Mouse (Mus musculus) forebrain, embryonic 11.5 days (tissue): ENCODE results near the gene Synpo2l. TPM values are rescaled to one million over a fixed set of nuclear protein-coding genes. Genes with fewer than 3 reads are reported as not detected.

Source experiments
- ATAC-seq: fragments of 200-750 bp; cut with Nextera tagmentation; replicated peaks from 2 replicates; pipeline ENCODE4 v1.8.0; 2017; ENCODE audit warnings: moderate TSS enrichment; ENCODE audit not compliant: low FRiP score
- DNase-seq: peaks from one replicate; pipeline ENCODE4 v3.0.0-alpha.2; 2017; ENCODE audit warnings: low spot score
- H3K27ac ChIP-seq: fragments of 300-500 bp; sonication (generic); 2 replicates; pipeline ENCODE4 v1.5.1; 2014; ENCODE audit warnings: low read depth, low read length
- H3K27me3 ChIP-seq: fragments of 300-500 bp; sonication (generic); 2 replicates; pipeline ENCODE4 v1.6.1; 2014; ENCODE audit warnings: mild to moderate bottlenecking, low read length, mixed read lengths; ENCODE audit not compliant: control insufficient read depth, insufficient read depth
- H3K36me3 ChIP-seq: fragments of 300-500 bp; sonication (generic); 2 replicates; pipeline ENCODE4 v1.6.1; 2014; ENCODE audit warnings: mild to moderate bottlenecking, low read length, moderate library complexity, mixed read lengths; ENCODE audit not compliant: control insufficient read depth, insufficient read depth
- H3K4me1 ChIP-seq: fragments of 300-500 bp; sonication (generic); replicated peaks from 2 replicates; pipeline ENCODE4 v1.6.1; 2014; ENCODE audit warnings: low read length, mixed read lengths; ENCODE audit not compliant: control insufficient read depth, insufficient read depth
- H3K4me2 ChIP-seq: fragments of 300-500 bp; sonication (generic); 2 replicates; pipeline ENCODE4 v1.6.1; 2014; ENCODE audit warnings: low read depth, mild to moderate bottlenecking, low read length, moderate library complexity, mixed read lengths; ENCODE audit not compliant: severe bottlenecking
- H3K4me3 ChIP-seq: fragments of 300-500 bp; sonication (generic); 2 replicates; pipeline ENCODE4 v1.5.1; 2014; ENCODE audit warnings: low read depth, low read length
- H3K9ac ChIP-seq: fragments of 300-500 bp; sonication (generic); 2 replicates; pipeline ENCODE4 v1.6.1; 2014; ENCODE audit warnings: low read length
- H3K9me3 ChIP-seq: fragments of 300-500 bp; sonication (generic); 2 replicates; pipeline ENCODE4 v1.6.1; 2016; ENCODE audit warnings: low read length, mixed read lengths; ENCODE audit not compliant: control insufficient read depth
- WGBS: fragments of 180-500 bp; shearing (Covaris S2); extraction: QIAGEN DNeasy Blood & Tissue Kit; methylation state at CpG from one replicate; pipeline ENCODE4 v1.1.7; 2014; 5-methylcytosine and 5-hydroxymethylcytosine counted together
- polyA plus RNA-seq: library from polyadenylated mRNA; unstranded; fragments of >200 nt; fragmentation: Nextera tagmentation; extraction: Ambion mirVana; gene quantifications from 2 replicates; pipeline ENCODE4 v1.2.1, GENCODE M21; 2014

Synpo2l gene
- polyA plus RNA-seq, 1 experiment from 2014 or later, result 0.35 TPM

DNA sequence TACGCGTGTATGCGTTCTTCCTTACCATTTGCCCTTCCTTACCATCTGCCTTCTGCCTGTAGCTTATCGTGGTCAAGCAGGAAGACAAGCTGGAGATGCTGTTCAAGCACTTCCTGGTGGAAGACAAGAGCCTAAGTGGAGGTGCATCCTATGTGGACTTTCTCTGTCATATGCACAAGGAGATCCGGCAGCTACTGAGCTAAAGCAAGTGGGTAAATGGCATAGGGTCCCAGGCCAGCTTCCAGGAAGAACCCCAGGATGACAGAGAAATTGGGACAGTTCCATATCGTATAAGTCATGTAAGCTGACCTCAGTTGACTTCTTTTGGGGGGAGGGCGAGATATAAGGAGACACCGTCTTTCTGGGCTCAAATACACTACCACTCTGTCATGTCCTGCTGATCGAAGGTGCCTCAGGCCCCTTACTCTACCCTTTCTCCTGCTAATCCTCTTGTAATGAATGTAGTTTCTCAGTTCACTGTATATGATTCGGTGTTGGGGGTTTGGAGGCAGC lies 25.5 kb upstream of the Synpo2l start:
- 93% methylated on average over 10 of the region's 10 CpGs for WGBS
- ATAC-seq, result no peak

DNA sequence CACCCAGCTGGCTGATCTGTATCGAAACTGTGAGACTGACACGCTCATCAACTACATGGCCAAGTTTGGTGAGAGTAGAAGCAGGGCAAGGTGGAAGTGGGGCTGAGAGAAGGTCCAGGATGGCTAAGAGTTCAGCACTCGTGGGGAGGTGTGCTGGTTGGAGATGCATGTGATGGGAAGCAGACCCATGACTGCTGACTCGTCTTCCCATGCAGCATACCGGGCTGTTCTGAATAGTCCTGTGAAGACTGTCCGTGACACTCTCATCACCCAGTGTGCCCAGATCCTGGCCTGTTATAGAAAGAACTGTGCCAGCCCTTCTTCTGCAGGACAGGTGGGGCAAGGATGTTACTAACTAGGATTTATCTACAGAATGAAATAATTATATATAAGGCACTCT lies 23.6 kb upstream of the Synpo2l start:
- no peak overlapping the region for H3K4me2 ChIP-seq
- H3K4me1 ChIP-seq, result peaks cover 8% of the 10 kb centered on the region
- no peaks in the 10 kb centered on the region; the same call in 1 of the 2 replicates for H3K27me3 ChIP-seq
- H3K36me3 ChIP-seq, result peaks cover 9% of the 10 kb centered on the region
- H3K9ac ChIP-seq, result no peak overlapping the region
- WGBS, result 88% methylated on average over 6 of the region's 6 CpGs
- ATAC-seq, result no peak
- no peak overlapping the region for H3K27ac ChIP-seq
- no peak for DNase-seq
- H3K9me3 ChIP-seq, result no peaks in the 10 kb centered on the region
- H3K4me3 ChIP-seq, result no peak overlapping the region

More for the DNA sequence above, 25.5 kb upstream of the Synpo2l start:
- Histone ChIP-seq H3K9ac (no peak overlapping the region), H3K9me3 (no peaks in the 10 kb centered on the region), H3K4me1 (peaks cover 10% of the 10 kb centered on the region), H3K27ac (no peak overlapping the region), H3K36me3 (peaks cover 6% of the 10 kb centered on the region), H3K27me3 (no peaks in the 10 kb centered on the region; the same call in 1 of the 2 replicates), H3K4me3 (no peak overlapping the region), H3K4me2 (no peak overlapping the region)
- no peak for DNase-seq

DNA sequence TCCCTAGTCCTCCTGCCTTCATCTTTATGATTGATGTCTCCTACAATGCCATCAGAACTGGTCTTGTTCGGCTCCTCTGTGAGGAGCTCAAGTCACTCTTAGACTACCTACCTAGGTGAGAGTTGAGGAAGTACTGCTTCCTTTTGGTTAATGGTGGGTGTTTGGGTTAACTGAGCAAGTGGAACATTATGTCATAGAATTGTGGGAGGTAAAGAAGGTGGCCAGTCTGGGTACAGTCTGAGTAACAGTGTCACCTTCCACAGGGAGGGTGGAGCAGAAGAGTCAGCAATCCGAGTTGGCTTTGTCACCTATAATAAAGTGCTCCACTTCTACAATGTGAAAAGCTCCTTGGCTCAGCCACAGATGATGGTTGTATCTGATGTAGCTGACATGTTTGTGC lies 20.9 kb upstream of the Synpo2l start:
- no peak overlapping the region for H3K4me2 ChIP-seq
- peaks cover 10% of the 10 kb centered on the region for H3K36me3 ChIP-seq
- H3K27ac ChIP-seq, result no peak overlapping the region
- no peak overlapping the region for H3K4me3 ChIP-seq
- H3K4me1 ChIP-seq, result no peaks in the 10 kb centered on the region
- DNase-seq (no peak), ATAC-seq (no peak)
- H3K9me3 ChIP-seq, result no peaks in the 10 kb centered on the region
- WGBS, result 89% methylated on average over 2 of the region's 2 CpGs
- no peaks in the 10 kb centered on the region for H3K27me3 ChIP-seq
- H3K9ac ChIP-seq, result no peak overlapping the region

DNA sequence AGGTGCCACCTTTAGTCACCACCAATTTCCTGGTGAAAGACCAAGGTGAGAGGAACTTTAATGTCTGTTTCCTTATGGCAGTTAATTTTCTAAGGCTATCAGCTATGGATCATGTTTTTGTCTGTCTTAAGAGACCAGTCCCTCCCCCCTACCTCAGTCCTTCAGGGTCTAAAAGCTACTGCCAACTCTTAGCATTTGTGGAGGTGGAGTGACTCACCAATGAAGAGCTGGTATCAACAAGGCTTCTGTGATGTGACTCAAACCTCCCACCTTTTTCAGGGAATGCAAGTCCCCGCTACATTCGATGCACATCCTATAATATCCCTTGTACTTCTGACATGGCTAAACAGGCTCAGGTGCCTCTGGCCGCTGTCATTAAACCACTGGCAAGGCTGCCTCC lies 18.4 kb upstream of the Synpo2l start:
- DNase-seq (no peak), ATAC-seq (no peak)
- 97% methylated on average over 3 of the region's 3 CpGs for WGBS
- Histone ChIP-seq H3K9me3 (no peaks in the 10 kb centered on the region), H3K4me2 (no peak overlapping the region), H3K36me3 (peaks cover 14% of the 10 kb centered on the region), H3K4me3 (no peak overlapping the region), H3K27ac (no peak overlapping the region), H3K9ac (no peak overlapping the region), H3K4me1 (no peaks in the 10 kb centered on the region), H3K27me3 (no peaks in the 10 kb centered on the region)

DNA sequence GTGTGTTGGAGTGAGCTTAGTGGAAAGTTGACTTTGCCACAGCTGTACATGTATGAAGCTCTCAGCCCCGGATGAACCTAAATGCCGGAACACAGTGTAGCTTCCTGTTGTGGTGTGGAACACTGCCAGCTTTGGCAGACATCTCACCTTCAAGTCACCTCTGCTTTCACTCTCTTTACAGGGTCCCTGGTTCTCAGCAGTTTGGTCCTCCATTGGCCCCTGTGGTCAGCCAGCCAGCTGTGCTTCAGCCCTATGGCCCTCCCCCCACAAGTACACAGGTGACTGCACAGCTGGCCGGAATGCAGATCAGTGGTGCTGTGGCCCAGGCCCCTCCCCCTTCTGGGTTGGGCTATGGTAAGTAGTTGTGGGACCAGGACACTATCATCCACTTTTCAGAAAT lies 14.3 kb upstream of the Synpo2l start:
- Histone ChIP-seq H3K36me3 (peaks cover 12% of the 10 kb centered on the region; the same call in 1 of the 2 replicates), H3K4me1 (no peaks in the 10 kb centered on the region), H3K9me3 (no peaks in the 10 kb centered on the region), H3K27me3 (no peaks in the 10 kb centered on the region), H3K4me2 (no peak overlapping the region), H3K27ac (no peak overlapping the region), H3K9ac (no peak overlapping the region), H3K4me3 (no peak overlapping the region)
- DNase-seq (no peak), ATAC-seq (no peak)
- 85% methylated on average over 3 of the region's 3 CpGs for WGBS

DNA sequence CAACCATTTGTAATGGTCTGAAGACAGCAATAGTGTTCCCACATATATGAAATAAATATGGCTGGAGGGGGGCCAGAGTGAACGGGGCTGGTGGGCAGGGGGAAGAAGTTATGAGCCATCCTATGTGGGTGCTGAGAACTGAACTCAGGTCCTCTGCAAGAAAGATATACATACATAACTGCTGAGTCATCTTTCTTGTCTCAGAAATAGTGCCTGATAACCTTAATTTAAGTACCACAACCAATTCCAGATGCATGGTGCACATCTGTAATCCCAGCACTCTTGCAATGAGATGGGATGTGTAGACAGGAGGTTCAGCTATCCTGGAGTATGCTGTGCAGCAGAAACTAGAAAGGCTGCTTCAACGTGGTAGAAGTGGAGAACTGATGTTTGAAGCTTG lies 13.6 kb upstream of the Synpo2l start:
- Histone ChIP-seq H3K4me1 (no peaks in the 10 kb centered on the region), H3K4me2 (no peak overlapping the region), H3K36me3 (peaks cover 12% of the 10 kb centered on the region; the same call in 1 of the 2 replicates), H3K9ac (no peak overlapping the region), H3K4me3 (no peak overlapping the region), H3K27ac (no peak overlapping the region), H3K27me3 (no peaks in the 10 kb centered on the region), H3K9me3 (no peaks in the 10 kb centered on the region)
- DNase-seq (no peak), ATAC-seq (no peak)
- WGBS, result 94% methylated on average over 2 of the region's 2 CpGs

DNA sequence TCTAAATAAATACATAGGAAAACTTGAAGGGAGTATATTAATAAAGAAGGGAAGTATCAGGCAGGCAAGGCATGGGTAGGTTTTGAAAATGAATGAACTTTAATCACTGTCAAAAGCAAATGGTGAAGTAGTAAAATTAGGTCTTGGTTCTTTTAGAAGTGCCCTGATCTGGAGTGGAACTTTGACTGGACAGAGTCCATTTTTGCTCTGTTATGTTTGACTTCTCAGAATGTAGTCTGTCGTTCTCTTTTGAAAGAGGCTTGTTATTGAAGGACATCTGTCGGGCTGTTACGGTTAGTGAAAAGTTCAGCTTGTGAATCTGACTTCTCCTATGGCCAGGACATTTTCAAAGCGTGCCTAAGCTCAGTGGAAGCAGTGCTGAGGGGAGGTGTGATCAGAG lies 9.8 kb upstream of the Synpo2l start:
- peaks cover 5% of the 10 kb centered on the region; the same call in 1 of the 2 replicates for H3K36me3 ChIP-seq
- H3K4me3 ChIP-seq, result no peak overlapping the region
- no peak for ATAC-seq
- no peak overlapping the region for H3K27ac ChIP-seq
- DNase-seq, result no peak
- H3K9me3 ChIP-seq, result no peaks in the 10 kb centered on the region
- H3K4me2 ChIP-seq, result no peak overlapping the region
- no peaks in the 10 kb centered on the region for H3K27me3 ChIP-seq
- WGBS, result 94% methylated on average over 4 of the region's 4 CpGs
- H3K9ac ChIP-seq, result no peak overlapping the region
- H3K4me1 ChIP-seq, result no peaks in the 10 kb centered on the region

DNA sequence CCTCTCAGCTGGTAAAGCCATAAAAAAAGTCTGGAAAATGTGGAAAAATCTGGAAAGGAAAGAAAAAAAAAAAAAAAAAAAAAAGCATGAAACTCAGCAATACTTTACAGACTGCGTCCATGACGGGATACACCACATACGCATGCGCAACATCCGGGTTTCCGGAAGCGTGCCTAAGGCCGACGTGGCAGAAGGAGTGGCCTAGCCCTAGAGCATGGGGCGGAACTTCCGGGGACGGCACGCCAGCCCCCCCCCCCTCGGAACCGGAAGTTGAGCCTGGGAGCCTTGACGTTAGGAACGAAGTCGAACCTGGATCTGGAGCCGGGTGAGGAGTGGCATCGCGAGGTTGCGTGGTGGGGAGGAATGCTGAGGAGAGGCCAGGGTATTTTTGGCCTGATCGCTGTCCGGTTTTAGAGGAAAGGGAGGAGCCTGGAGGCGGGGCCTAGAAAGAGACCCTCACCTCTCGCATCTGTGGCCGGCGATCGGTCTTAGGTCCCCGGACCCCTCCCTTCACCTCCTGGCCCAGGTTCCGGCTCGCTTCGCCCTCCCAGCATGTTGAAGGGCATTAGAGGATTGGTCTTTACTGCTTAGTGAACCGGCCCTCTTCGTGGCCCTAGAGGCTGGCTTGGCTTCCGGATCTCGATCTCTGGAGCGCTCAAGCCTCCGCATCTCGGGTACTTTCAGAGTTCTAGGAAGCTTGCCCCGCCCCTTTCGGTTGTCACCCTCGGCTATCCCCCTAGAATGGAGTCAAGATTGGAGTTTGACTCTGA lies 6.1 kb upstream of the Synpo2l start, which contains the start of gene Sec24c:
TSS of gene Sec24c (plus strand) at position 245 of the 770 bp plus-strand sequence.
- no peaks in the 10 kb centered on the region for H3K27me3 ChIP-seq
- peak within 1 kb of the TSS; percentile 74 for H3K9ac ChIP-seq
- WGBS, result under 1% methylated on average over 39 of the region's 43 CpGs
- H3K36me3 ChIP-seq, result no peaks in the 10 kb centered on the region; the same call in 1 of the 2 replicates
- peak within 1 kb of the TSS; percentile 82 for H3K4me3 ChIP-seq
- DNase-seq (peak; percentile 99), ATAC-seq (peak; percentile 98)
- peak within 1 kb of the TSS; percentile 62 for H3K4me2 ChIP-seq
- no peaks in the 10 kb centered on the region for H3K9me3 ChIP-seq
- H3K4me1 ChIP-seq, result no peaks in the 10 kb centered on the region
- H3K27ac ChIP-seq, result peak within 1 kb of the TSS; percentile 76

DNA sequence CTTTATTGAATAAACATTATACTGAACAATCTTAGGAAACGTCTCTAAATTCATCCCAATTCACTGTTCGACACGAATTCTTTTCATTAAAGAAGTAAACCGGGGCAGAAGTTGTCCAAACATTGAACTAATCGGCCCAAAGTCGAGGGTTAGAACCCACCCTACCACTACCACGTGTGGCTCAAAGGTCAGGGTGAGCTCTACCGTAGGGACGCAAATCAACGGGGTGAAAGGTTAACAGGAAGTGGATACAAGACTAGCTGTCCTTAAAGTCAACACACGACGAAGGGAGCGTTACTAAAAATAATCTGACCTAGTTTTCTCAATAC lies 5.5 kb upstream of the Synpo2l start:
- 16% methylated on average over 13 of the region's 13 CpGs for WGBS
- Histone ChIP-seq H3K9me3 (no peaks in the 10 kb centered on the region), H3K9ac (peak overlapping the region; percentile 39; the same call in 1 of the 2 replicates), H3K36me3 (no peaks in the 10 kb centered on the region; the same call in 1 of the 2 replicates), H3K27ac (no peak overlapping the region), H3K27me3 (no peaks in the 10 kb centered on the region), H3K4me1 (no peaks in the 10 kb centered on the region), H3K4me3 (peak overlapping the region; percentile 82), H3K4me2 (peak overlapping the region; percentile 62)
- no peak for DNase-seq
- ATAC-seq, result peak; percentile 76
